Mouse (Mus musculus): ENCODE results near the gene Rtl8c. TPM values are rescaled to one million over a fixed set of nuclear protein-coding genes. Genes with fewer than 3 reads are reported as not detected.

Rtl8c gene
- not detected for total RNA-seq (2023)

GRCm38 (mm10) chrX:53607242-53608121 lies at the start of gene Rtl8c:
Rtl8c (plus strand) TSS chrX:53608032.

GRCm38 (mm10) chrX:53608879-53609278 lies 1.0 kb downstream of the Rtl8c start, which contains the start of gene Gm14597:
Gm14597 (minus strand) TSS chrX:53608979.

DNA sequence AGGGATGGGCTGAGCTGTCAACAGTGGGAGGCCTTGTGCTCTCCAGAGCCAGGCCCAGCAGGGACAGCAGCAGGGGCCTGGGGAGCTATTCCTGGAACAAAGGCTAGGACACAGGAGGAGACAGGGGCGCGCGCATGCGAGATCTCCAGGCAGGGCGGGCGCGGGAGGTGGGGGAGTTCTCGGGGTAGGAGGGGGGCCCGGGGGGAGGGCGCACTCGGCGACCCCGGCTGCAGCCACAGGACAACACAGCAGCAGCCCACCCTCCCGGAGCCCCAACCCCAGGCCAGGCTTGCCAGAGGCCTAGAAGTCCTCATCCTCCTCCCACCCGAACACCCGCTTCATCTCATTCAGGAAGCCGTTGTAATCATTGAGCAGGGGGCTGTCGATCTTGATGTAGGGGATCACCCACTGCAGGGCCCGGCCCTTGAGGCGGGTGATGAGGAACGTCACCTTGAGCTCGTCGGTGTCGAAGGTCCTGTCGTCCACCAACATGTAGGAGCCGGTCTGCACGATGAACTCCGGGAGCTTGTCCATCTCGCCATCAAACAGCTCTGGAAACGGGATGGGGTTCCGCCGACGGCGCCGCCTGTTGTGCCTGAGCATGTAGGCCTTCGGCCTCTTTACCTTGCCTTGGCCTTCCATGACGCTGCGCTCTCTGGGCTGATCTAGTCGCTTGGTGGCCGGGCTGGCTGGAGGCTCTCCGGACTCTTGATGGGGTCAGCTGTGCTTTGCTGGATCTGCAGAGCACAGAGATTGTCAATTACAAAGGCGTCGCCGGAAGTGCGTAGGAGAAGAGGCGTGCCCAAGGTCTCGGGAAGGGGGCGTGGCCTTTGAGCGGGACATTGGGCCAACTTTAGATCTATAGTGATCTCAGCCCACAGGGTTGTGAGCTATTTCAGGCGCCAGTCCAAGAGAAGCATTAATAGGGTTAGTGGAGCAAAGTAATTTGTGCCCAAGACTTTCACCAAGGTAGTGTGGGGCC lies 35.4 kb downstream of the Rtl8c start, which contains the start of gene Rtl8a:
Gene Rtl8a, minus strand, starts transcription at position 703 of the 982 bp plus-strand sequence.

Other genes with a start within 250 kb of the Rtl8c start
- gene Mospd1, start 237.5 kb upstream of the Rtl8c start, total RNA-seq (2023) = 10 to 100 TPM; 21.6 to 22.0 TPM
- gene Etd, start 173.1 kb upstream of the Rtl8c start, total RNA-seq (2023) = not detected
- not detected for gene Gm14597, start 947 bp downstream of the Rtl8c start, total RNA-seq (2023)
- 10 to 100 TPM in 1 of 2 experiments, 1 to 10 TPM in 1; 8.4 to 11.0 TPM for gene Rtl8a, start 35.6 kb downstream of the Rtl8c start, total RNA-seq (2023)
- 10 to 100 TPM in 1 of 2 experiments, 1 to 10 TPM in 1; 8.2 to 13.0 TPM for gene Rtl8b, start 62.4 kb downstream of the Rtl8c start, total RNA-seq (2023)
- gene 4930502E18Rik, start 116.8 kb downstream of the Rtl8c start, total RNA-seq (2023) = not detected
- gene 1700013H16Rik, start 149.8 kb downstream of the Rtl8c start, total RNA-seq (2023) = not detected
- not detected for gene Zfp36l3, start 168.4 kb downstream of the Rtl8c start, total RNA-seq (2023)
- 1 to 10 TPM in 1 of 2 experiments, under 1 TPM in 1; 0.87 to 1.9 TPM for gene Xlr, start 189.7 kb downstream of the Rtl8c start, total RNA-seq (2023)